Mouse (Mus musculus) urinary bladder, postnatal 25 days (tissue): ENCODE results near the gene Unc79.

ENCODE experiments used
- DNase-seq: peaks from one replicate; pipeline ENCODE4 v3.0.0; 2022; ENCODE audit warnings: low spot score

Gene Unc79

GRCm38 (mm10) chr12:103128914-103129313 lies 180.3 kb downstream of the Unc79 start:
- no peak for DNase-seq

- DNase-seq = no peak
Measured at GRCm38 (mm10) chr12:103129395-103130248, 181.0 kb downstream of the Unc79 start.

- no peak for DNase-seq
Measured at GRCm38 (mm10) chr12:103131419-103131818, 182.8 kb downstream of the Unc79 start.

- DNase-seq = peak; percentile 19
Measured at GRCm38 (mm10) chr12:103142550-103143010, 193.9 kb downstream of the Unc79 start.

GRCm38 (mm10) chr12:103143798-103144565 lies 195.3 kb downstream of the Unc79 start:
- peak; percentile 50 for DNase-seq

GRCm38 (mm10) chr12:103150247-103150646 lies 201.6 kb downstream of the Unc79 start:
- DNase-seq = no peak

- DNase-seq = no peak
Measured at GRCm38 (mm10) chr12:103154927-103155326, 206.3 kb downstream of the Unc79 start.

GRCm38 (mm10) chr12:103155406-103155805 lies 206.7 kb downstream of the Unc79 start:
- no peak for DNase-seq

- DNase-seq = no peak
Measured at GRCm38 (mm10) chr12:103157129-103157910, 208.7 kb downstream of the Unc79 start.

- no peak for DNase-seq
Measured at GRCm38 (mm10) chr12:103159016-103159415, 210.4 kb downstream of the Unc79 start.

GRCm38 (mm10) chr12:103160721-103161120 lies 212.1 kb downstream of the Unc79 start:
- DNase-seq = no peak

- no peak for DNase-seq
Measured at GRCm38 (mm10) chr12:103163596-103163995, 214.9 kb downstream of the Unc79 start.

- DNase-seq = no peak
Measured at GRCm38 (mm10) chr12:103164101-103165030, 215.7 kb downstream of the Unc79 start.

- DNase-seq = no peak
Measured at GRCm38 (mm10) chr12:103168892-103169291, 220.2 kb downstream of the Unc79 start.

- no peak for DNase-seq
Measured at GRCm38 (mm10) chr12:103183057-103183456, 234.4 kb downstream of the Unc79 start.

- no peak for DNase-seq
Measured at GRCm38 (mm10) chr12:103187020-103187419, 238.4 kb downstream of the Unc79 start.

GRCm38 (mm10) chr12:103188223-103188622 lies 239.6 kb downstream of the Unc79 start:
- DNase-seq = no peak

- DNase-seq = no peak
Measured at GRCm38 (mm10) chr12:103189771-103190170, 241.1 kb downstream of the Unc79 start.

GRCm38 (mm10) chr12:103192996-103193395 lies 244.3 kb downstream of the Unc79 start:
- no peak for DNase-seq

GRCm38 (mm10) chr12:103202592-103203544 lies 254.2 kb downstream of the Unc79 start:
- DNase-seq = no peak
